Mouse (Mus musculus) embryonic fibroblast, embryonic 13.5 days (primary cell): Measurements from ENCODE around the gene Grpel1.

Experiments
- CTCF ChIP-seq: IDR thresholded peaks from 2 replicates; pipeline ENCODE4 v1.5.1; 2011; ENCODE audit warnings: mild to moderate bottlenecking, control low read depth, low read length, moderate library complexity, borderline replicate concordance; ENCODE audit not compliant: insufficient read depth
- POLR2A ChIP-seq: IDR thresholded peaks from 2 replicates; pipeline ENCODE4 v1.6.1; 2011; ENCODE audit warnings: low read depth, mild to moderate bottlenecking, control low read depth, low read length, moderate library complexity

- TF ChIP-seq POLR2A (no peak), CTCF (peak; percentile 47; the same call in 1 of the 2 replicates)
These were observed 5.9 kb upstream of the Grpel1 start for GRCm38 (mm10) chr5:36458926-36459325.
